Mouse (Mus musculus) T-helper 2 cell (primary cell): ENCODE data around the gene Enthd1.

Experiments used
- in situ Hi-C: fragments of 300-600 bp; cut with MboI, MseI; formaldehyde crosslinking; loops from one replicate; pipeline ENCODE4 v1.15.1; 2025; ENCODE audit warnings: high pct_unique_total_duplicates

Enthd1 gene

GRCm38 (mm10) chr15:80490151-80490550 is 74.8 kb downstream of the Enthd1 start:
- in situ Hi-C loops = loop anchor here (5.0 kb wide), 1 partner anchor 187 kb away; no protein-coding TSS in a partner anchor

- in situ Hi-C loops = no loop called here
These were observed 76.3 kb downstream of the Enthd1 start for GRCm38 (mm10) chr15:80488658-80489057.

DNA sequence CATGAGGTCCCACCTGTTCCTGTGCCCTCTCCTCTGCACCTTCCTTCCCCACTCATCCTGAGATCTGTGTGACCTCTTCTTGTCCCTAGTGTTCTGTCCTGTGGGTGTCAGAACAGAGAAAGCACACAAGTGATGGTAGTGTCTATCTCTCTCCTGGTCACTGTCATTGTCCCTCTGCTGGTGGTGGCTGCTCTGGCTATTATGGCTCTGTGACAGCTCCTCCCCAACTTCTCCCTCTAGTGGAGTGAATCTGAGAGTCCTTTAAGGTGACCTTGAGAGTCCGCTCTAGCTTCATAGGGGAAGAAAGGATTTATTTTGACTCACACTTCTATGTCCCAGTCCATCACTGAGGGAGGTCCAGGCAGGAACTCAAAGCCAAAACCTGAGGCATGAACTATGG is 79.4 kb downstream of the Enthd1 start:
- in situ Hi-C loops = no loop called here

- in situ Hi-C loops = no loop called here
These were observed 81.8 kb downstream of the Enthd1 start for GRCm38 (mm10) chr15:80483041-80483705.

DNA sequence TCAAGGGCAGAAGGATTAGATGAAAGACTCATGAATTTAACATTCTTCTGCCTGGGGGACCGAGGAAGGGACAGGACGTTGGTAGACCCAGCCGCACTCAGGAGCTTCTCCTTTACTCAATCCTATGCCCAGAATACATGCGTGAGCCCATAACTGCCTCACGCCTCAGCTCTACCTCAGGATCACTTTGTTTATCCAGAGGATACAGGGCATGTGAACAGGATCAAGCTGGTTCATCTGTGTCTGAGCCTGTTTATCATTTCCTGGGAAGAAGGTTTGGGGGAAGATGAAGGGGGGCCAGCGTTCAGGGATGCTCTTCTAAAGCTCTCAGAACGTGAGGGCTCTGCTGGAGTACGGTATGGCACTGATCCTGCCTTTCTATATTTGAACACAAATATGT is 82.6 kb downstream of the Enthd1 start:
- in situ Hi-C loops = no loop called here

GRCm38 (mm10) chr15:80474429-80475002 is 90.4 kb downstream of the Enthd1 start:
- in situ Hi-C loops = no loop called here

- in situ Hi-C loops = no loop called here
These were observed 97.1 kb downstream of the Enthd1 start for GRCm38 (mm10) chr15:80467876-80468275.

DNA sequence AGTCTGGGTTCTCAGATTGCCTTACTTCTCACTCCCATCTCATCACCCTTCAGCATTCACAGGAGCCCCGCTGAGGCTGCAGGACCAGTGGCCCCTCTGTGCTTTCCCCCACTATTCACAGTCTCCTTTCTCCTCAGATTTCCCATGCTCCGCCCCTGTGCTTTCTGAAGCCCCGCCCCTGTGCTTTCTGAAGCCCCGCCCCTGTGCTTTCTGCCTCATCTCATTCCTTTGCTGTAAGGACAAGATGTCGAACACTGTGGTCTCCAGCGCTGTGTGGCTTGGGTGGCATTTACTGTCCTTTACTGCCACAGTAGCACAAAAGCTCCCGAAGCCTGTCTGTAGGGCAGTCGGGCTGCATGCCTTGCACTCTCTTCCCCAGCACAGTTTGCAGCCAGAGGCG is 102.8 kb downstream of the Enthd1 start:
- in situ Hi-C loops = no loop called here

DNA sequence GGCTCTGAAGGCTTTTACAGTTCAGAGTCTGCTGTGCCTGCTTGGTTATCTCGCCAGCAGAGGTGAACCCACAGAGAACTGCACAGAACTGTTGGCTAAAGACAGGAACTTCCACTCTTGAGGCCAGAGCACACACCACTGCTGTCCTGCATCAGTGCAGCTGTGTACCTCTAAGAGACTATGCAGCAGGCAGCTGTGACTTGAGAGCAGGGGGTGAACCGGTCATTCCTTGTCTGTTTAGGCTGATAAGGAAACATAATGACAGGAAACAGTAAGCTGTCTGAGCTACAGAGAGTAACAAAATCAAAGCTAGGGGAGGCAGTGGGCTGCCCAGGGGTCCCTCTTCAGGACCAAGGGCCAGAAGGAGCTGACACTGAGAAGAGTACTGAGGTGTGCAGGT is 103.5 kb downstream of the Enthd1 start:
- in situ Hi-C loops = no loop called here

DNA sequence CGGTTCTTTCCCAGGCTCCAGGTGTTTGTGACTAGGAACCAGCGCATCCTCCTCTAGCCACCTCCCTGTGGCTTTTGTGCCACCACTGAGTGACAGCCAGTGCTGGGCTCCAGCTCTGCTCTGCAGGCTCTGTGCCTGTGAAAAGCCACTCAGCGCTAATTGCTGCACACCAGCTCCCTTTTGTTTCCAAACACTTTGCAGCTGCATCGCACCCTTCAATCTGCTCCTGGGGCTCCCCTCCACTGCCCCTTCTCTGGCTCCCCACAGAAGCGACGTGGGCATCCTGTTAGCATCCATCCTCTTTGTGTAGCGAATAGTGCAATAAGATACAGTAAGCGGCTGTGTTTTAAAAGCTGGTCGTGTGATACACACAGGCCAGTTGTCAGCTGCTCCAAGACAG is 104.9 kb downstream of the Enthd1 start:
- in situ Hi-C loops = no loop called here

DNA sequence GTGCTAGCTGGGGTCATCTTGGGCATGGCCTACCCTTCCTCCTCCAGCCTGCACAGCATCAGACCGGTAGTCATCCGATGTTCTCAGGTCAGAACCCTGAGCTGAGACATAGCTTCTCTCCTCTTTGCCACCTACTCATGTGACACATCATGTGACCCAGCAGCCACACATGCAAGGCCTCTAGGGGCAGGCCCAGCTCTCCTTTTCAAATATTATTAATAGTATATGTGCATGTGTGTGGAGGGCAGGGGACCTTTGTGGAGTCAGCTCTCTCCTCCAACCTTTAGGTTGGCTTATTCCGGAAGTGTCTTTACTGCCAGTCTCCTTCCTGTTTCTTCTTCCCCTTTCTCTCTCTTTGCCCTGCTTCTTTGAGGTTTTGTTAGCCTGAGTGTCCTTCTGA is 107.0 kb downstream of the Enthd1 start:
- in situ Hi-C loops = no loop called here

- in situ Hi-C loops = no loop called here
These were observed 110.5 kb downstream of the Enthd1 start for GRCm38 (mm10) chr15:80454486-80454885.

DNA sequence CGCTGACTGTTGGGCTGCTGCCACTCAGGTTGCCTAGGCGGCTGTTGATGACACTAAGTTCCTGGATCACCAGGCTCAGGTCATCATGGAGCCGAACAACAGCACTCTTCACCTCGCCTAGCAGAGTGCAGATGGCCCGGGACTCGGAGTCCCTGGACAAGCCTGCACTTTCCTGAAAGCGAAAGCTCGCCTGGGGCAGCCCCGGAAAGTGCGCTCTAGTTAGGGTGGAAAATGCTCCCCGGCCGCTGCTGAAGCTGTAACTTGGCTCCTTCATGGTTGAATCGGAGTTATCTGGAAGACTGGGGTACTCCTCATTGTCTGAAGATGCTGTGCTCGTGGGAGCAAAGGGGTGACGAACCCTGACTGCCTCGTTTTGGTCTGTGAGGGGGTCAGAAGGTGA is 112.5 kb downstream of the Enthd1 start:
- in situ Hi-C loops = no loop called here

DNA sequence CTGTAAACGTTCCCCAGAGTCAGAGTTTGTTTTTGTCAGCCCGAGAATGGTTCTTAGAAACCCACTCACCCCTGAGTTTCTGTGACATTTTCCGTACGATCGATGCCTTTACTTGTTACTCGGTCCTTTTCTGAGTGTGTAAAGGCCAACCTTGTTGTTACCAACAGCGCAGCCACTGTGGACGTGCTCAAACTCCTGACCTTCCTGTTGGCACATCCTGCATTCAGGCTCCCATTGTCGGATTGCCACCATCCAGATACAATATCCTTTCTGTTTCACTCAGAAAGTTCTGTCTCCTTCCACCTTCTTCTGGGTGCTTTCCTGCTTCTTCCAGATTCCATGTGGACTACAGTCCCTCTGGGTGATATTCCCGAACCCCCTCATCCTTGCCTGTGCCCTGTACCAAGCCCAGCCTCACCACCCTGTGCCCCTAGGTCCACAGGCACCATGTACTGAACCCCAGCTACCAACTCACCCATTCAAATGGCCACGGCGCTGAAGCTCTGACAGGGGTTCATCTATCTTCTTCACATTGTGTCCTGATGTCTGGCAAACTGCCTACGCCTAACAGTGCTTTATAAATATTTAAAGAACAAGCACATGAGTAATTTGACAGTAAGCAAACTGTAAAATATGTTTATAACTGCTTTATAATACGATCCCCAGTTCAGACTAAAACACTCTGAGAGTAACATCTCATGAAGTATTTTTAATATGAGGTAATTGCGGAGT is 118.8 kb downstream of the Enthd1 start:
- in situ Hi-C loops = loop anchor here (25.0 kb wide), 1 partner anchor 484 kb away; the partner anchor contains the start of gene Cbx7

- in situ Hi-C loops = loop anchor here (25.0 kb wide), 1 partner anchor 478 kb away; the partner anchor contains the start of gene Cbx7
These were observed 124.8 kb downstream of the Enthd1 start for GRCm38 (mm10) chr15:80440195-80440594.

GRCm38 (mm10) chr15:80438423-80438822 is 126.5 kb downstream of the Enthd1 start:
- in situ Hi-C loops = loop anchor here (25.0 kb wide), 1 partner anchor 476 kb away; the partner anchor contains the start of gene Cbx7

DNA sequence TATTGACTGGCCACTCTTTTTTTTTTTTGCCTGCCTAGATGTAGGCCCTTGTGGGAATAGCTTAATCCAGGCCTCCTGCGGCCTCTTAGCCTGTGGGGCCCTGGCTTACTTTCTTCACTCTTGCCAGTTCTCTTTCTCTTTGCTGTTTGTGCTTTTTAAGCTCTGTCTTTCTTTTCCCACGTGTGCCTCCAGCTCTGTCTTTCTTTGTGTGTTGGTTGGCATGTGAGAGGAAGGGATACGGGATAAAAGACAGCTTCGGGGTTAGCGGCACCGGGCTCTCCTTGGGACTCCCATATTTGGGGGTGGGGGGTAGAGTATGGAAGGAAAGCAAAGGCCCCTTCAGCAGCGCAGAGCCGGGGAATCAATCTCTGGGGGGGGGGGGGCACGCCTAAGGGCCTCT is 127.0 kb downstream of the Enthd1 start:
- in situ Hi-C loops = loop anchor here (25.0 kb wide), 1 partner anchor 476 kb away; the partner anchor contains the start of gene Cbx7

GRCm38 (mm10) chr15:80436961-80437360 is 128.0 kb downstream of the Enthd1 start:
- in situ Hi-C loops = loop anchor here (25.0 kb wide), 1 partner anchor 475 kb away; the partner anchor contains the start of gene Cbx7

DNA sequence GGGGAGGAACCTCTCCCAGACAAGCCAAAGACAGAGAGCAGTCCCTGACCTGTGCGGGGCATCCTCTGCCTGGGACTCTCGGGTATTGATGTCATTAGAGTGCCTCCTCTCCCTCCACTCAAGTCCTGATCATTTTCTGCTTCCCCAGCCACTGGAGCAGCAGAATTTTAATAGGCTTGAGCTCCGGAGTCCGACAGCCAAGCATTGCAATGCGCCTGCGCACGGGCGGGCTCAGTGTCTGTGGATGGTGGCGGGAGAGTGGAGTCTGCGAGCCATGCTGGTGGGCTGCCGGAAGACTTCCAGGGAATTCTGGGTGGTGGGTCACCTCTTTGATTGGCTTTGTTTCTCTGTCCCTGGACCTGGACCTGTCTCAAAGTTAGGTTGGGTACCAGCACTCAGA is 134.6 kb downstream of the Enthd1 start:
- in situ Hi-C loops = loop anchor here (25.0 kb wide), 1 partner anchor 468 kb away; the partner anchor contains the start of gene Cbx7

DNA sequence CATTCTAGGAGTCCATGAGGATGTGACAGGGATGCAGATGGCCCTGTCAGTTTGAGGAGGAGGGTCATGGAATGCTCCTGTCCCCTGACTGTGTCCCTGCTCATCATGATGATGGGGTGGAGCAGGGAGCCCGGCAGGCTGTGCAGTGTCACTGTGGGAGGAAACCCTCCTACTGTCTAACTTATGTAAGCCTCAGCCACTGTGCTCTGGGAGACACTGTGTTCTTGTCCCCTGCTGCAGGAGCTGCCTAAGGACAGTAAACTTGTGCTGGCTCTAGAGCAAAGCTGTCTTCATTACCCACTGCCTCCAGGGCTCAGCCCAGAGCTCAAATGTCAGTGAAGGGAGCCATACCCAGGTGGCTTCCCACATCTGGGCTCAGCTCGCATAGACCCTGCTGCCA is 146.8 kb downstream of the Enthd1 start:
- in situ Hi-C loops = no loop called here

GRCm38 (mm10) chr15:80417066-80417465 is 147.9 kb downstream of the Enthd1 start:
- in situ Hi-C loops = no loop called here

- in situ Hi-C loops = no loop called here
These were observed 149.8 kb downstream of the Enthd1 start for GRCm38 (mm10) chr15:80415132-80415531.
